Mouse (Mus musculus) E14TG2a.4 (cell line): Measurements from ENCODE around the gene Ptch1.

Experiments used
- CTCF ChIP-seq: conservative IDR thresholded peaks from 2 replicates; pipeline ENCODE4 v1.5.1; 2014; ENCODE audit warnings: low read length
- POU5F1 ChIP-seq: IDR thresholded peaks from 2 replicates; pipeline ENCODE4 v1.6.1; 2014; ENCODE audit warnings: low read length, borderline replicate concordance

GRCm38 (mm10) chr13:63554569-63554968 is 18.8 kb downstream of the Ptch1 start:
- TF ChIP-seq CTCF (no peak), POU5F1 (no peak)
